Mouse (Mus musculus) bone marrow, adult 2 months (tissue): ENCODE measurements around the gene Lad1.

Experiments
- CTCF ChIP-seq: fragments of 200-500 bp; IDR thresholded peaks from 2 replicates; pipeline ENCODE4 v1.5.1; 2011; ENCODE audit warnings: low read length, control low read depth; ENCODE audit not compliant: control insufficient read depth, insufficient read depth
- POLR2A ChIP-seq: fragments of 200-500 bp; IDR thresholded peaks from 2 replicates; pipeline ENCODE4 v1.6.1; 2011; ENCODE audit warnings: low read depth, mild to moderate bottlenecking, control low read depth, low read length, borderline replicate concordance; ENCODE audit not compliant: control insufficient read depth

DNA sequence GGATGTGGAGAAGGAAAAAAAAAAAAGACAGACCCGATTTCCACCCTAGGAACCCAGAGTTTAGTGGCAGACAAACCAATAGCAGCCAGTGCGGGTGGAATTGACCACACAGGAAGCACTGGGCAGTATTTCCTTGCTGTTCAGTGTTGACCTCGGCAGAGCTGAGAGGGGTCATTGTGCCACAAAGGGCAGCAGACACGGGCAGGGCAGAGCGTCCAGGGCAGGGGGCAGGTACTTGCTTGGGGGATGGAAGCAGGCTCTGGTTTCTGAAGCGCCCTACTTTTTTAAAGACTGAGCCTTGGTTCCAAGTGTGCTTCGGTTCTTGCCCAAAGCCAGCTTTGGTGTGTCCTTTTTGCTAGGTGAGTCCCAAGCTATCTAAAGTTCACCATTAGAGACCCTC is 48.2 kb upstream of the Lad1 start:
- TF ChIP-seq CTCF (no peak), POLR2A (no peak)
